Mouse (Mus musculus): ENCODE data around the gene Fam78a.

- TF ChIP-seq ZC3H11A (IDR thresholded peaks at IDR 0.05; ENCODE audit: low read depth, low read length) (no peak), RAD21 (IDR thresholded peaks at IDR 0.05; ENCODE audit: low read depth, low read length) (no peak), SMC3 (IDR thresholded peaks at IDR 0.05; ENCODE audit: low read depth, low read length) (no peak), POLR2A (IDR thresholded peaks at IDR 0.05; ENCODE audit: low read depth, low read length) (no peak), E2F4 (IDR thresholded peaks at IDR 0.05; ENCODE audit: insufficient replicate concordance, low read depth, low read length) (no peak), POLR2AphosphoS2 (IDR thresholded peaks at IDR 0.05; ENCODE audit: low read depth, low read length) (no peak), RCOR1 (conservative IDR thresholded peaks at IDR 0.05; ENCODE audit: low read depth, low read length) (no peak), EP300 (IDR thresholded peaks at IDR 0.05; ENCODE audit: low read length) (no peak), CTCF (conservative IDR thresholded peaks at IDR 0.05 in 1 of 2, IDR thresholded peaks at IDR 0.05 in 1 of 2; ENCODE audit: low read depth in 2 of 2, low read length in 2 of 2) (no peak), CHD1 (IDR thresholded peaks at IDR 0.05; ENCODE audit: low read depth, low read length) (no peak), MAX (IDR thresholded peaks at IDR 0.05; ENCODE audit: low read length) (no peak), USF1 (IDR thresholded peaks at IDR 0.05; ENCODE audit: low read depth, low read length) (no peak), NRF1 (IDR thresholded peaks at IDR 0.05; ENCODE audit: low read depth, low read length) (no peak), TBP (conservative IDR thresholded peaks at IDR 0.05; ENCODE audit: low read depth, low read length) (no peak)
These were observed 179 bp upstream of the Fam78a start for GRCm38 (mm10) chr2:32084872-32085199.
